Mouse (Mus musculus): Measurements from ENCODE around the gene Fignl1.

- no peak for TF ChIP-seq POLR2A (IDR thresholded peaks at IDR 0.05; ENCODE audit: borderline replicate concordance, low read depth, low read length)
- TF ChIP-seq CTCF (IDR thresholded peaks at IDR 0.05; ENCODE audit: low read depth, low read length): no peak
Observed at GRCm38 (mm10) chr11:11836713-11837370, 28.1 kb upstream of the Fignl1 start.

Measured in bone marrow macrophage, adult 2 months (primary cell).